Mouse (Mus musculus) lung, postnatal 0 days (tissue): Measurements from ENCODE around the gene Etnk2.

ENCODE experiments used
- CTCF ChIP-seq: IDR thresholded peaks from 2 replicates; pipeline ENCODE4 v1.5.1; 2016; ENCODE audit warnings: antibody characterized with exemption, mild to moderate bottlenecking
- EP300 ChIP-seq: IDR thresholded peaks from 2 replicates; pipeline ENCODE4 v1.6.1; 2016; ENCODE audit warnings: antibody characterized with exemption, mild to moderate bottlenecking, control low read depth

GRCm38 (mm10) chr1:133372113-133372512, 8.7 kb downstream of the Etnk2 start:
- TF ChIP-seq CTCF (no peak), EP300 (no peak)
